Mouse (Mus musculus) lung, postnatal 0 days (tissue): Measurements from ENCODE around the gene Gstm6.

ENCODE experiments used
- CTCF ChIP-seq: IDR thresholded peaks from 2 replicates; pipeline ENCODE4 v1.5.1; 2016; ENCODE audit warnings: antibody characterized with exemption, mild to moderate bottlenecking
- EP300 ChIP-seq: IDR thresholded peaks from 2 replicates; pipeline ENCODE4 v1.6.1; 2016; ENCODE audit warnings: antibody characterized with exemption, mild to moderate bottlenecking, control low read depth

DNA sequence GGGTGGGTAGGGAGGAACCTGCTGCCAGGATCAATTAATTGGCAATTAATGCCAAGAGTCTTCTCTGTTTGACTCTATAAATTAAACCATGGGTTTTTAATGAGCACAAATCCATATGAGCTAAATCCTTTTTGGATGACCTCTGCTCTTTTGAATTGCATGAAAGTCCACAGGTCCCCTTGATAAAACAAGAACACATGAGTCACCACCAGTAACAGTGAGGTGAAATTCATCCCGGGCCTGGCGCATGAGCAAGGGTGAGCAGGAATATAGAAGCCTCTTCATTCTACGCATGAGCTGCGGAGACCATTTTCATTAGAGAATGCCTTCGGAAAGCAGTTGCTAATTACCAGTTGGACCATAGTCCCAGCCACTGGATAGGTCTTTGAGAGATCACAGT lies 23.2 kb downstream of the Gstm6 start:
- TF ChIP-seq CTCF (no peak), EP300 (no peak)
